Mouse (Mus musculus) spleen, adult 2 months (tissue): Measurements from ENCODE around the gene Nup160. TPM values are rescaled to one million over a fixed set of nuclear protein-coding genes. Genes with fewer than 3 reads are reported as not detected.

Source experiments
- DNase-seq, 2 experiments: peaks; one replicate each; pipeline versions ENCODE4 v3.0.0 to v3.0.0-alpha.2; 2012 to 2021; ENCODE audit warnings: low spot score in 2 of 2, low read depth in 1 of 2
- H3K27ac ChIP-seq: fragments of 200-500 bp; 2 replicates; pipeline ENCODE4 v1.5.1; 2012; ENCODE audit warnings: low read length, inconsistent platforms; ENCODE audit not compliant: insufficient read depth
- H3K27me3 ChIP-seq: fragments of 200-500 bp; 2 replicates; pipeline ENCODE4 v1.6.1; 2012; ENCODE audit warnings: mild to moderate bottlenecking, moderate library complexity, low read length, inconsistent platforms; ENCODE audit not compliant: control insufficient read depth, insufficient read depth
- H3K36me3 ChIP-seq: fragments of 200-500 bp; 2 replicates; pipeline ENCODE4 v1.6.1; 2012; ENCODE audit warnings: mild to moderate bottlenecking, low read length, inconsistent platforms; ENCODE audit not compliant: control insufficient read depth, insufficient read depth
- H3K4me1 ChIP-seq: fragments of 200-500 bp; 2 replicates; pipeline ENCODE4 v1.6.1; 2011; ENCODE audit warnings: inconsistent platforms; ENCODE audit not compliant: control insufficient read depth, insufficient read depth, insufficient read length
- H3K4me3 ChIP-seq: fragments of 200-500 bp; 2 replicates; pipeline ENCODE4 v1.5.1; 2011; ENCODE audit warnings: mild to moderate bottlenecking, inconsistent platforms; ENCODE audit not compliant: insufficient read depth, insufficient read length; ENCODE audit errors: extremely low read depth
- CTCF ChIP-seq: fragments of 200-500 bp; IDR thresholded peaks from 2 replicates; pipeline ENCODE4 v1.5.1; 2011; ENCODE audit warnings: mild to moderate bottlenecking, inconsistent platforms; ENCODE audit not compliant: insufficient read depth, insufficient read length, insufficient replicate concordance; ENCODE audit errors: extremely low read depth
- POLR2A ChIP-seq: fragments of 200-500 bp; IDR thresholded peaks from 2 replicates; pipeline ENCODE4 v1.6.1; 2011; ENCODE audit warnings: low read depth, low read length, inconsistent platforms
- WGBS: fragments of 180-500 bp; shearing (Covaris S2); methylation state at CpG from one replicate; pipeline ENCODE4 v1.1.7; 2018; 5-methylcytosine and 5-hydroxymethylcytosine counted together
- polyA plus RNA-seq: library from polyadenylated mRNA; depleted of rRNA; stranded (reverse); fragments of >200 nt; gene quantifications from 2 replicates; pipeline ENCODE4 v1.2.3, GENCODE M21; 2012

Nup160 gene
- polyA plus RNA-seq, 1 experiment = 10.3 TPM

DNA sequence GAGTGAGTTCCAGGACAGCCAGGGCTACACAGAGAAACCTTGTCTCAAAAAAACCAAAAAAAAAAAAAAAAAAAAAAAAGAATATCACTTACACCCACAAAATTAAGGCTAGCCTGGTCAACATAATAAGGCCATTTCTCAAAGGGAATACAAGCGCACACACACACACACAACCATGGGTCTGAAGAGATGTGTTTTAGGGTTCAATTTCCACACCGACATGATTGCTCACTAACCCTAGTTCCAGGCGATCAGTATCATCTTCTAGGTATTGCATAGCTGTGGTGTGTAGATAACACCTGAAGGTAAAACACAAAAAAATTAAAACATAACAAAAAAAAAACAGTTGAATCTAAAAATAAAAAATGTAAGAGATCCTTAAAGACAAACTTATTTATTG lies 49.8 kb downstream of the Nup160 start:
- 87% methylated on average over 3 of the region's 3 CpGs for WGBS
- peaks cover 41% of the 10 kb centered on the region for H3K36me3 ChIP-seq
- no peak for DNase-seq
- no peaks in the 10 kb centered on the region for H3K27me3 ChIP-seq
- H3K27ac ChIP-seq = no peak overlapping the region
- TF ChIP-seq POLR2A (no peak), CTCF (no peak)
- no peak overlapping the region for H3K4me3 ChIP-seq
- no peaks in the 10 kb centered on the region for H3K4me1 ChIP-seq

DNA sequence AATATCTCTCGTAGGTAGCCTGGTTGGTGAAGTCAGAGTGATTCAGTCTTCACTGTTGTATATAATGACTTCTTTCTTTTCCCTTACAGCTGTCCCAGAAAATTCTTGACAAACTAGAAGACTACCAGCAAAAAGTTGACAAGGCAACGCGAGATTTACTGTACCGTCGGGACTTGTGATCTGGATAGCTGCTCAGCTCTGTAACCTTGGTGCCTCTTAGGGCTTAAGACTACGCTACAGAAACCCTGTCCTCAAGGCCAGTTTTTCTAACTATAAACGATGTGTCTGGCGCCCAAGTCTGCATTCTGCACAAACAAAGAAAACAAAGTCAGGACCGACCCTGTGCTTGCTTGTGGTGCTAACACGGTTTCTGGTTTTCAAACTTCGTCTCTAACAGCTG lies 58.3 kb downstream of the Nup160 start:
- peaks cover 44% of the 10 kb centered on the region for H3K36me3 ChIP-seq
- TF ChIP-seq CTCF = no peak
- TF ChIP-seq POLR2A = no peak
- H3K4me1 ChIP-seq = no peaks in the 10 kb centered on the region
- no peak overlapping the region for H3K27ac ChIP-seq
- H3K27me3 ChIP-seq = no peaks in the 10 kb centered on the region
- DNase-seq = no peak
- WGBS = 95% methylated on average over 11 of the region's 11 CpGs
- no peak overlapping the region for H3K4me3 ChIP-seq

DNA sequence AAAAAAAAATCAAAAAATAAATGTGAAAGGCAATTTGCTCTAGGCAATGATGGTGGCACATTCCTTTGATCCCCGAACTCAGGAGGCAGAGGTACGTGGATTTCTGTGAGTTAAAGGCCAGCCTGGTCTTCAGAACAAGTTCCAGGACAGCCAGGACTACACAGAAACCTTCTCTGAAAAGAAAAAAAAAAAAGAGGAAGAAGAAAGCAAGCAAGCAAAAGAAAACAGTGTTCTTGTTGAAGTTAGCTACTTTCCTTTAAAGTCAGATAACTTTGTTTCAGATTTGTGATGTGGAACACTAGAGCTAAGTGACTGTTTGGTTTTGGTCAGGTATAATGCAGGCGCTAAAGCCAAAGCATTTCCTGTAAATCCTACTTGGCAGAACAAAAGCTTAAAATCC lies 61.8 kb downstream of the Nup160 start:
- H3K36me3 ChIP-seq = peaks cover 22% of the 10 kb centered on the region
- H3K4me3 ChIP-seq = no peak overlapping the region
- WGBS = 78% methylated on average over 3 of the region's 3 CpGs
- no peak overlapping the region for H3K27ac ChIP-seq
- no peaks in the 10 kb centered on the region for H3K4me1 ChIP-seq
- TF ChIP-seq POLR2A (no peak), CTCF (no peak)
- DNase-seq = no peak
- no peaks in the 10 kb centered on the region for H3K27me3 ChIP-seq

DNA sequence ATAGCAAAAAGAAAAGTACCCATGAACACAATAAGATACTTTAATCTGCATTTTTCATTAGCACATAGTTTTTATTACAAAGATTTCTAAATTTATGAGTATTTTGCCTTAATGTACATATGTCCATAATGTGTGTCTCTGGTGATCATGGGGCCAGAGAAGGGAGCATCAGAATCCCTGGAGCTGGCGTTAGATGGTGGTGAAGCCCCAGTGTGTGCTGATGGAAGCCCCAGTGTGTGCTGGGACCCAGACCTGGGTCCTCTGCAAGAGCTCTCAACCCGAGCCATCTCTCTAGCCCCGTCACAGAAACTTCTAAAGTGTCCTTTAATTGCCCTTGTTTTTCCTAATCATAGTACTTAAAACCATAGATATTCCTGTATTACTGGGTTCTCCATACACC lies 62.3 kb downstream of the Nup160 start:
- TF ChIP-seq POLR2A (no peak), CTCF (no peak)
- H3K4me1 ChIP-seq = no peaks in the 10 kb centered on the region
- no peak for DNase-seq
- WGBS = 97% methylated on average over 3 of the region's 3 CpGs
- H3K27ac ChIP-seq = no peak overlapping the region
- H3K36me3 ChIP-seq = peaks cover 22% of the 10 kb centered on the region
- no peak overlapping the region for H3K4me3 ChIP-seq
- H3K27me3 ChIP-seq = no peaks in the 10 kb centered on the region

DNA sequence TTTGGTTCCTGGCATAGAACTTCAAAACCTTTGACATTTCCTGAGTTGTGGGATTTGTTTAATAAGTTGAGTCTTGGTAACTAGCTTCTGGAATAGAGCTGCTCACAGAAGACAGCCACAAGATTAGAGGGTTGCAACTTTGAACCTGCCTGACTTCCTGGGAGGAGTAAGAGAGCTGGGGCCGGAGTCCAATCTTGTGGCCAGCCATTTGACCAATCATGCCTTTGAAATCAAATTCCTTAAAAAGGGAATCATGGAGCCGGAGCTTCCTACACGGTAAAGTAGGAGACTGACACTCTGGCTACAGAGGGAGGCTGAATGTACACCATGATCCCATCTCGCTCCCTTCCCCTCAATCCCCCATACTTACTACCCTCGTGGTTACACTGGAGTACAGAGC lies 62.9 kb downstream of the Nup160 start:
- no peaks in the 10 kb centered on the region for H3K4me1 ChIP-seq
- WGBS = 92% methylated on average over 5 of the region's 5 CpGs
- no peak overlapping the region for H3K4me3 ChIP-seq
- TF ChIP-seq CTCF (no peak), POLR2A (no peak)
- H3K27ac ChIP-seq = no peak overlapping the region
- peaks cover 19% of the 10 kb centered on the region for H3K36me3 ChIP-seq
- DNase-seq = no peak
- H3K27me3 ChIP-seq = no peaks in the 10 kb centered on the region

DNA sequence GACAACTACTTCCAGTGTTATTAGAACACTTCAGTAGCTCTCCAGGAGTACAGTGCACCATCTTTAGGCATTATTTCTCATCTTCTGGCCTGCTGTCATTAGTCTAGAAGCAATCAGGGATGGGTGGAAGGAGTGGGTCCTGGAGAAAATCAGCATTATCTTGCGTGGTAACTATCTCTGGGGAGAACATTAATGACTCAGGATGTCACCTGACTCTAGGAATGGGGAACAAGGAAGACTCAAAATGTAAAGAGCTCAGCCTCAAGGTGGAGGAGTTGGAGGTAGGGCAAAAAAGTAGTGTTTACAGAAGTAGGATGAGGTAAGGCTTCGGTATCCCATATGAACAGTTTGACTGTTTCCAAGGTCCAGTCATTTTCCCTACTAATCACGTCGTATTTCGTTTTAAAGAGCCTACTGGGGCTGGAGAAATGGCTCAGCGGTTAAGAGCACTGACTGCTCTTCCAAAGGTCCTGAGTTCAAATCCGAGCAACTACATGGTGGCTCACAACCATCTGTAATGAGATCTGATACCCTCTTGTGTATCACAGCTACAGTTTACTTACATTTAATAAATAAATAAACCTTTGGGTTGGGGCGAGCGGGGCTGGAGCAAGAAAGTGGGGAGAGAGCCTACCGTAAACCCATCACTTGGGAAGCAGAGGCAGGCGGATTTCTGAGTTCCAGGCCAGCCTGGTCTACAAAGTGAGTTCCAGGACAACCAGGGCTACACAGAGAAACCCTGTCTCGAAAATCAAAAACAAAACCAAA lies 67.5 kb downstream of the Nup160 start:
- Histone ChIP-seq H3K4me3 (peak overlapping the region; percentile 40; the same call in 1 of the 2 replicates), H3K27ac (peak overlapping the region; percentile 71), H3K27me3 (no peaks in the 10 kb centered on the region), H3K4me1 (no peaks in the 10 kb centered on the region), H3K36me3 (peaks cover 3% of the 10 kb centered on the region; the same call in 1 of the 2 replicates)
- DNase-seq = no peak
- 64% methylated on average over 12 of the region's 12 CpGs for WGBS
- TF ChIP-seq POLR2A = no peak
- no peak for TF ChIP-seq CTCF

DNA sequence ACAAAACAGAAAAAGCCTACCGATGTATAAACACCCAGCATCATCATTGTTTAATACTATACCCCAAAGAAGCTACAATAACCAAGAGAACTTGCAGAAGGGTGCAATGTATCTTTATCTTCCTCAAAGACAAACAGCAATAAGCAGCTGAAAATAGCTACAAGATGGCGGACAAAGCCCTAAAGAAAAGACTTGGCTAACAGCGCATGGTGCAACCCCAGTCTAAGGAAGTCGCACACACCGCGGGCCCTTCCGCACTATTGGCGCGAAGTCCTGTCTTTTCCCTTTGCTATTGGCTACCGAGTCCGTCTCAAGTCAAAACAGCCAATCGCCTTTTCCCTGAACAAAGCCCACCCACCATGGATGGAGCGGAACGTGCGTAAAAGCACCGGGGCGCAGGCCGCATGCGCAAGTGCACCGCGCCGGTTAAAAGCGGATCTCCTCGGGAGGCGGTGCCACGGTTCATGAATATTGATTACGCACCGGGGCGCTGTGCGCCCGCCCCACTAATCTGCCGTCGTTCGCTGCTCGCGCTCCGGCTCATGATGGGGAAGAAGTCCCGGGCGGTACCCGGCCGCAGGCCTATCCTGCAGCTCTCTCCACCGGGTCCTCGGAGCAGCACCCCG lies 68.2 kb downstream of the Nup160 start, which contains the start of gene Fnbp4:
Gene Fnbp4, plus strand, starts transcription at position 318 of the 626 bp plus-strand sequence.
- DNase-seq = peak; percentile 98 to 99
- WGBS = under 1% methylated on average over 44 of the region's 44 CpGs

More for the DNA sequence above, 68.2 kb downstream of the Nup160 start, which contains the start of gene Fnbp4:
- Histone ChIP-seq H3K36me3 (peaks cover 3% of the 10 kb centered on the region; the same call in 1 of the 2 replicates), H3K4me1 (no peaks in the 10 kb centered on the region), H3K4me3 (peak within 1 kb of the TSS; percentile 93), H3K27ac (peak within 1 kb of the TSS; percentile 93), H3K27me3 (no peaks in the 10 kb centered on the region)
- TF ChIP-seq POLR2A (peak; percentile 62), CTCF (no peak)
